Mouse (Mus musculus): ENCODE results near the gene Grk1.

DNA sequence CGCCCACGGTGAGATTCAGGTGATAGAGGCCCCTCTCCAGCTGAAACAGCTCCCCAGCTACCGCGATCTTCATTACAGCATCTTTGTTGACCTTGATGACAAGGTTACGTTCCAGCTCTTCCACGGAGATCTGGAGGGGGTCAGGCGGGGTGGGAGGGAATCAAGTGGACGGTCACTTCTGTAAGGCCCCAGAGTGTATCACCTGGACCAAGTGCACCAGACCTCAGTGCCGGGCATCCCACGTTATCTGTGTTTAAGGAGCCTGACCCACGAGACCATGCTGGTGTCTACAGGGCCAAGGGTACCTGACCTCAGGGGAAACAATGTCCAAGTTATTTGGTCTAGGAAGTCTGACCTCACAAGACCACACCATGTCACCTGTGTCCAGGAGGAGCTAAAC lies 66.6 kb downstream of the Grk1 start:
- TF ChIP-seq CTCF (IDR thresholded peaks at IDR 0.05; ENCODE audit: extremely low read depth, insufficient read depth, insufficient read length, insufficient replicate concordance), result no peak
- TF ChIP-seq POLR2A (IDR thresholded peaks at IDR 0.05; ENCODE audit: low read depth, low read length), result no peak

Data from spleen, adult 2 months (tissue).